Comparison of ENCODE assay signal across 8 mouse cellular contexts in the genomic region with DNA sequence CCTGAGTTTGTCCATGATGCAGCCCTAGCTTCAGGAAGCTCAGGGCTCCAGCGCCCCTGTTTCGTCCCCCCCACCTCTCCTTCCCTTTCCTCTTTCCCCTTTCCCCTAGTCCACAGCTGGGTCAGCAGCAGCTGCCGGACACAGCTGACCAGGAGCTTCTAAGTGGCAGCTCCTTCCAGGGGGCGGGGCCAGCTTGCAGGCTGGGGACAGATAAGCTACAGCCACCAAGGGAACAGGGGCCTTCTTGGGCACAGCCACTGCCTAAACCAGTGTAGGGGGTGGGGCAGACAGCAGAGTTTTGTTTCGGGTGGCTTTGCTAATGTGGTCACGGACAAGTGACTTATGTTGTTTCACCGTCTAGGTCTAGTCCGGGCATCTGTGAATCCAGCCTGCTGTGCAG. TPM values are rescaled to one million over a fixed set of nuclear protein-coding genes. Genes with fewer than 3 reads are reported as not detected.
A peak's percentile ranks its signal among the peaks of the same experiment; 100 is the strongest.
DNase-seq lines count a peak whose midpoint lies in the region; ATAC-seq and TF ChIP-seq lines count a peak whose summit lies in the region.

A gene (minus strand): TSS at position 90 of the 400 bp plus-strand sequence.

- H3K4me1 ChIP-seq in forebrain, embryonic 10.5 days, result peaks cover 36% of the 10 kb centered on the region
- no peaks in the 10 kb centered on the region for H3K4me1 ChIP-seq in liver, adult 2 months (ENCODE audit: control insufficient read depth, insufficient read depth, low read length)
- peaks cover 13% of the 10 kb centered on the region; the same call in 1 of the 2 replicates for H3K4me1 ChIP-seq in midbrain, postnatal 0 days (ENCODE audit: insufficient read depth, low read length)

- peak; percentile 28 for DNase-seq in ovary, postnatal 36 days (ENCODE audit: low spot score)
- DNase-seq in ovary, postnatal 10 days (ENCODE audit: low spot score), result no peak
- peak; percentile 45 for DNase-seq in forebrain, embryonic 10.5 days (ENCODE audit: extremely low spot score, low spot score)
- peak; percentile 68 for DNase-seq in heart, postnatal 4 days
- DNase-seq in liver, adult 2 months (ENCODE audit: extremely low read depth, low read depth, low spot score), result no peak
- DNase-seq in midbrain, postnatal 0 days (ENCODE audit: low spot score), result no peak
- DNase-seq in frontal cortex, postnatal 36 days (ENCODE audit: low spot score in 2 of 2), result no peak
- DNase-seq in thymus, postnatal 10 days (ENCODE audit: low spot score in 2 of 2), result no peak

- no peak for TF ChIP-seq POLR2A in liver, adult 2 months (IDR thresholded peaks at IDR 0.05; ENCODE audit: extremely low read depth, insufficient read depth, low read length)

- peak within 1 kb of the TSS; percentile 74 for H3K4me2 ChIP-seq in midbrain, postnatal 0 days (ENCODE audit: low read depth, low read length, poor library complexity, severe bottlenecking)

- ATAC-seq in midbrain, postnatal 0 days (ENCODE audit: low FRiP score), result no peak

- peaks cover 1% of the 10 kb centered on the region; the same call in 1 of the 2 replicates for H3K36me3 ChIP-seq in forebrain, embryonic 10.5 days (replicated peaks)
- no peaks in the 10 kb centered on the region for H3K36me3 ChIP-seq in liver, adult 2 months (ENCODE audit: control insufficient read depth, insufficient read depth, low read length)
- H3K36me3 ChIP-seq in midbrain, postnatal 0 days (ENCODE audit: insufficient read depth, low read length), result no peaks in the 10 kb centered on the region; the same call in 1 of the 2 replicates

- no peak for TF ChIP-seq CTCF in liver, adult 2 months (IDR thresholded peaks at IDR 0.05; ENCODE audit: low read depth, low read length)
- no peak for TF ChIP-seq CTCF in midbrain, postnatal 0 days (IDR thresholded peaks at IDR 0.05)

- H3K27ac ChIP-seq in forebrain, embryonic 10.5 days, result peak within 1 kb of the TSS; percentile 74
- peak within 1 kb of the TSS; percentile 16 for H3K27ac ChIP-seq in liver, adult 2 months (replicated peaks; ENCODE audit: insufficient read depth, low read depth, low read length)
- H3K27ac ChIP-seq in midbrain, postnatal 0 days (ENCODE audit: low read depth, low read length), result no peak within 1 kb of the TSS

- no peaks in the 10 kb centered on the region for H3K79me2 ChIP-seq in liver, adult 2 months (ENCODE audit: control insufficient read depth, insufficient read depth, low read length)

- H3K27me3 ChIP-seq in forebrain, embryonic 10.5 days (ENCODE audit: poor library complexity, severe bottlenecking), result peaks cover 58% of the 10 kb centered on the region
- peaks cover 6% of the 10 kb centered on the region for H3K27me3 ChIP-seq in liver, adult 2 months (ENCODE audit: control insufficient read depth, insufficient read depth, low read length)
- H3K27me3 ChIP-seq in midbrain, postnatal 0 days (ENCODE audit: insufficient read depth, low read length), result peaks cover 23% of the 10 kb centered on the region

- H3K4me3 ChIP-seq in forebrain, embryonic 10.5 days, result peak within 1 kb of the TSS; percentile 58
- peak within 1 kb of the TSS; percentile 56 for H3K4me3 ChIP-seq in liver, adult 2 months (ENCODE audit: insufficient read depth, low read depth, low read length)
- peak within 1 kb of the TSS; percentile 35 for H3K4me3 ChIP-seq in midbrain, postnatal 0 days (ENCODE audit: low read depth, low read length)

- peak within 1 kb of the TSS; percentile 46 for H3K9ac ChIP-seq in liver, adult 2 months (ENCODE audit: low read depth, low read length)
- H3K9ac ChIP-seq in midbrain, postnatal 0 days (replicated peaks; ENCODE audit: low read length, poor library complexity, severe bottlenecking), result no peak within 1 kb of the TSS

- H3K9me3 ChIP-seq in forebrain, embryonic 10.5 days, result no peaks in the 10 kb centered on the region
- H3K9me3 ChIP-seq in midbrain, postnatal 0 days (ENCODE audit: low read length), result no peaks in the 10 kb centered on the region

- WGBS in forebrain, embryonic 10.5 days, result 32% methylated on average over 8 of the region's 8 CpGs
- WGBS in liver, adult 2 months, result 52% methylated on average over 8 of the region's 8 CpGs
- 13% methylated on average over 8 of the region's 8 CpGs for WGBS in midbrain, postnatal 0 days

RNA-seq across cellular contexts. Expression of the gene that starts here (rescaled TPM):
- polyA plus RNA-seq in forebrain, embryonic 10.5 days (2016; fragmentation: Nextera tagmentation; extraction: Ambion mirVana), result 10.2 and 10.8 TPM in 2 replicates
- total RNA-seq in heart, postnatal 4 days (2021), result 1 to 10 TPM; 1.7 to 2.1 TPM
- 0.74 and 1.8 TPM in 2 replicates for total RNA-seq in liver, adult 2 months (2014; rRNA removed)
- polyA plus RNA-seq in liver, adult 2 months (2012; rRNA removed), result 4.8 and 5.0 TPM in 2 replicates
- 2.7 TPM in 1 of 2 replicates, not detected in the other for total RNA-seq in midbrain, postnatal 0 days (2014; rRNA removed)
- polyA plus RNA-seq in midbrain, postnatal 0 days (2015; fragmentation: Nextera tagmentation; extraction: Ambion mirVana), result 1.7 and 1.9 TPM in 2 replicates

Comparison
In these comparisons a context has a peak if more than half of its experiments do, and no peak if none do; other contexts are left out.
1. DNase-seq: peak in ovary, postnatal 36 days (single experiment), forebrain, embryonic 10.5 days (single experiment) and heart, postnatal 4 days (single experiment); none in ovary, postnatal 10 days (single experiment), liver, adult 2 months (single experiment), midbrain, postnatal 0 days (single experiment), frontal cortex, postnatal 36 days (0 of 2) and thymus, postnatal 10 days (0 of 2).
2. Peak in every context shown above with its lines, with median percentiles within 50 percentile points of each other: H3K4me3 ChIP-seq.